Mouse (Mus musculus) stomach, postnatal 0 days (tissue): ENCODE results near the gene Srgn.

Experiments
- CTCF ChIP-seq: IDR thresholded peaks from 2 replicates; pipeline ENCODE4 v1.5.1; 2016; ENCODE audit warnings: antibody characterized with exemption, low read depth, mild to moderate bottlenecking, moderate library complexity
- EP300 ChIP-seq: optimal IDR thresholded peaks from 2 replicates; pipeline ENCODE3; 2016; ENCODE audit warnings: antibody characterized with exemption

GRCm38 (mm10) chr10:62503836-62504628, 23.2 kb downstream of the Srgn start:
- TF ChIP-seq EP300, result no peak
- TF ChIP-seq CTCF, result no peak
